Mouse (Mus musculus): ENCODE measurements around the gene Nipsnap2. TPM values are rescaled to one million over a fixed set of nuclear protein-coding genes. Genes with fewer than 3 reads are reported as not detected.
"Not testable (repeated sequence)": the region's sequence is repeated elsewhere in the genome, so short reads cannot be mapped to it uniquely, and the experiment has no call there.

Gene Nipsnap2
- 363 and 384 TPM in 2 replicates for polyA plus RNA-seq (2014; fragmentation: Nextera tagmentation; extraction: Ambion mirVana)

- under 1% methylated on average over 81 of the region's 93 CpGs for WGBS
These were observed at the start of gene Nipsnap2 for GRCm38 (mm10) chr5:129724834-129725773. Gene Nipsnap2, plus strand, starts transcription at chr5:129725063.

GRCm38 (mm10) chr5:129685141-129685540 lies 39.7 kb upstream of the Nipsnap2 start:
- not testable (repeated sequence) for H3K27me3 ChIP-seq (ENCODE audit: control insufficient read depth, insufficient read depth, low read length); H3K9ac ChIP-seq (ENCODE audit: low read length); H3K27ac ChIP-seq (replicated peaks in 1 of 2; ENCODE audit: control insufficient read depth in 1 of 2, insufficient read depth in 1 of 2, low read depth in 2 of 2, low read length in 2 of 2); H3K4me1 ChIP-seq (ENCODE audit: control insufficient read depth in 2 of 2, insufficient read depth in 2 of 2, low read length in 2 of 2); H3K4me2 ChIP-seq (ENCODE audit: low read length); H3K4me3 ChIP-seq (ENCODE audit: control insufficient read depth in 1 of 2, insufficient read depth in 1 of 2, low read depth in 1 of 2, low read length in 2 of 2); H3K36me3 ChIP-seq (ENCODE audit: control insufficient read depth, insufficient read depth, low read length); H3K9me3 ChIP-seq (ENCODE audit: control insufficient read depth, low read length); ATAC-seq (ENCODE audit: insufficient number of reproducible peaks, insufficient read depth, low FRiP score, low read depth)
- WGBS = 90% methylated on average over 5 of the region's 5 CpGs

More at GRCm38 (mm10) chr5:129724834-129725773, at the start of gene Nipsnap2:
- H3K27me3 ChIP-seq (ENCODE audit: control insufficient read depth, insufficient read depth, low read length) = no peaks in the 10 kb centered on the region
- H3K36me3 ChIP-seq (ENCODE audit: control insufficient read depth, insufficient read depth, low read length) = peaks cover 6% of the 10 kb centered on the region; the same call in 1 of the 2 replicates
- peak; percentile 91 for ATAC-seq (ENCODE audit: insufficient number of reproducible peaks, insufficient read depth, low FRiP score, low read depth)
- peak within 1 kb of the TSS; percentile 99 to 100 for H3K27ac ChIP-seq (replicated peaks in 1 of 2; ENCODE audit: control insufficient read depth in 1 of 2, insufficient read depth in 1 of 2, low read depth in 2 of 2, low read length in 2 of 2)
- H3K4me3 ChIP-seq (ENCODE audit: control insufficient read depth in 1 of 2, insufficient read depth in 1 of 2, low read depth in 1 of 2, low read length in 2 of 2) = peak within 1 kb of the TSS; percentile 83 to 95
- H3K9me3 ChIP-seq (ENCODE audit: control insufficient read depth, low read length) = no peaks in the 10 kb centered on the region
- peak within 1 kb of the TSS; percentile 70 for H3K4me2 ChIP-seq (ENCODE audit: low read length)
- H3K4me1 ChIP-seq (ENCODE audit: control insufficient read depth in 2 of 2, insufficient read depth in 2 of 2, low read length in 2 of 2) = peaks cover 20 to 32% of the 10 kb centered on the region in 2 experiments
- H3K9ac ChIP-seq (ENCODE audit: low read length) = peak within 1 kb of the TSS; percentile 96

- ATAC-seq (ENCODE audit: insufficient number of reproducible peaks, insufficient read depth, low FRiP score, low read depth) = no peak
- 70% methylated on average over 7 of the region's 7 CpGs for WGBS
- Histone ChIP-seq H3K27ac (replicated peaks in 1 of 2; ENCODE audit: control insufficient read depth in 1 of 2, insufficient read depth in 1 of 2, low read depth in 2 of 2, low read length in 2 of 2) (no peak overlapping the region), H3K4me1 (ENCODE audit: control insufficient read depth in 2 of 2, insufficient read depth in 2 of 2, low read length in 2 of 2) (no peaks in the 10 kb centered on the region), H3K9me3 (ENCODE audit: control insufficient read depth, low read length) (no peaks in the 10 kb centered on the region), H3K27me3 (ENCODE audit: control insufficient read depth, insufficient read depth, low read length) (no peaks in the 10 kb centered on the region), H3K4me3 (ENCODE audit: control insufficient read depth in 1 of 2, insufficient read depth in 1 of 2, low read depth in 1 of 2, low read length in 2 of 2) (no peak overlapping the region), H3K4me2 (ENCODE audit: low read length) (no peak overlapping the region), H3K9ac (ENCODE audit: low read length) (no peak overlapping the region), H3K36me3 (ENCODE audit: control insufficient read depth, insufficient read depth, low read length) (no peaks in the 10 kb centered on the region)
These were observed 37.2 kb upstream of the Nipsnap2 start for GRCm38 (mm10) chr5:129687621-129688020.

GRCm38 (mm10) chr5:129690528-129690927 lies 34.3 kb upstream of the Nipsnap2 start:
- H3K4me3 ChIP-seq (ENCODE audit: control insufficient read depth in 1 of 2, insufficient read depth in 1 of 2, low read depth in 1 of 2, low read length in 2 of 2) = no peak overlapping the region
- no peaks in the 10 kb centered on the region for H3K4me1 ChIP-seq (ENCODE audit: control insufficient read depth in 2 of 2, insufficient read depth in 2 of 2, low read length in 2 of 2)
- ATAC-seq (ENCODE audit: insufficient number of reproducible peaks, insufficient read depth, low FRiP score, low read depth) = no peak
- WGBS = 65% methylated on average over 3 of the region's 3 CpGs
- H3K9me3 ChIP-seq (ENCODE audit: control insufficient read depth, low read length) = no peaks in the 10 kb centered on the region
- no peak overlapping the region for H3K4me2 ChIP-seq (ENCODE audit: low read length)
- no peak overlapping the region for H3K9ac ChIP-seq (ENCODE audit: low read length)
- H3K27ac ChIP-seq (replicated peaks in 1 of 2; ENCODE audit: control insufficient read depth in 1 of 2, insufficient read depth in 1 of 2, low read depth in 2 of 2, low read length in 2 of 2) = no peak overlapping the region
- H3K27me3 ChIP-seq (ENCODE audit: control insufficient read depth, insufficient read depth, low read length) = no peaks in the 10 kb centered on the region
- H3K36me3 ChIP-seq (ENCODE audit: control insufficient read depth, insufficient read depth, low read length) = no peaks in the 10 kb centered on the region

GRCm38 (mm10) chr5:129700506-129700905 lies 24.4 kb upstream of the Nipsnap2 start:
- H3K9me3 ChIP-seq (ENCODE audit: control insufficient read depth, low read length) = no peaks in the 10 kb centered on the region
- no peak overlapping the region for H3K27ac ChIP-seq (replicated peaks in 1 of 2; ENCODE audit: control insufficient read depth in 1 of 2, insufficient read depth in 1 of 2, low read depth in 2 of 2, low read length in 2 of 2)
- ATAC-seq (ENCODE audit: insufficient number of reproducible peaks, insufficient read depth, low FRiP score, low read depth) = no peak
- no peak overlapping the region for H3K9ac ChIP-seq (ENCODE audit: low read length)
- H3K4me2 ChIP-seq (ENCODE audit: low read length) = no peak overlapping the region
- no peaks in the 10 kb centered on the region for H3K4me1 ChIP-seq (ENCODE audit: control insufficient read depth in 2 of 2, insufficient read depth in 2 of 2, low read length in 2 of 2)
- H3K27me3 ChIP-seq (ENCODE audit: control insufficient read depth, insufficient read depth, low read length) = no peaks in the 10 kb centered on the region
- no peak overlapping the region for H3K4me3 ChIP-seq (ENCODE audit: control insufficient read depth in 1 of 2, insufficient read depth in 1 of 2, low read depth in 1 of 2, low read length in 2 of 2)
- WGBS = 29% methylated on average over 2 of the region's 2 CpGs
- H3K36me3 ChIP-seq (ENCODE audit: control insufficient read depth, insufficient read depth, low read length) = no peaks in the 10 kb centered on the region

- Histone ChIP-seq H3K9ac (ENCODE audit: low read length) (no peak overlapping the region), H3K4me1 (ENCODE audit: control insufficient read depth in 2 of 2, insufficient read depth in 2 of 2, low read length in 2 of 2) (no peaks in the 10 kb centered on the region), H3K4me3 (ENCODE audit: control insufficient read depth in 1 of 2, insufficient read depth in 1 of 2, low read depth in 1 of 2, low read length in 2 of 2) (no peak overlapping the region), H3K9me3 (ENCODE audit: control insufficient read depth, low read length) (no peaks in the 10 kb centered on the region), H3K27me3 (ENCODE audit: control insufficient read depth, insufficient read depth, low read length) (no peaks in the 10 kb centered on the region), H3K27ac (replicated peaks in 1 of 2; ENCODE audit: control insufficient read depth in 1 of 2, insufficient read depth in 1 of 2, low read depth in 2 of 2, low read length in 2 of 2) (no peak overlapping the region), H3K36me3 (ENCODE audit: control insufficient read depth, insufficient read depth, low read length) (no peaks in the 10 kb centered on the region), H3K4me2 (ENCODE audit: low read length) (no peak overlapping the region)
- WGBS = 58% methylated on average over 1 of the region's 1 CpGs
- ATAC-seq (ENCODE audit: insufficient number of reproducible peaks, insufficient read depth, low FRiP score, low read depth) = no peak
These were observed 23.2 kb upstream of the Nipsnap2 start for GRCm38 (mm10) chr5:129701706-129702105.

GRCm38 (mm10) chr5:129703368-129703767 lies 21.5 kb upstream of the Nipsnap2 start:
- Histone ChIP-seq H3K9me3 (ENCODE audit: control insufficient read depth, low read length) (no peaks in the 10 kb centered on the region), H3K27ac (replicated peaks in 1 of 2; ENCODE audit: control insufficient read depth in 1 of 2, insufficient read depth in 1 of 2, low read depth in 2 of 2, low read length in 2 of 2) (no peak overlapping the region), H3K4me1 (ENCODE audit: control insufficient read depth in 2 of 2, insufficient read depth in 2 of 2, low read length in 2 of 2) (no peaks in the 10 kb centered on the region), H3K9ac (ENCODE audit: low read length) (no peak overlapping the region), H3K4me3 (ENCODE audit: control insufficient read depth in 1 of 2, insufficient read depth in 1 of 2, low read depth in 1 of 2, low read length in 2 of 2) (no peak overlapping the region), H3K27me3 (ENCODE audit: control insufficient read depth, insufficient read depth, low read length) (no peaks in the 10 kb centered on the region), H3K4me2 (ENCODE audit: low read length) (no peak overlapping the region), H3K36me3 (ENCODE audit: control insufficient read depth, insufficient read depth, low read length) (no peaks in the 10 kb centered on the region)
- no peak for ATAC-seq (ENCODE audit: insufficient number of reproducible peaks, insufficient read depth, low FRiP score, low read depth)
